Mouse (Mus musculus): ENCODE results near the gene C130032M10Rik.

GRCm38 (mm10) chr9:114498218-114498617, 17.3 kb upstream of the C130032M10Rik start:
- TF ChIP-seq HCFC1 (IDR thresholded peaks at IDR 0.05; ENCODE audit: borderline replicate concordance, insufficient read depth, low read length) = no peak
- TF ChIP-seq MAFK (IDR thresholded peaks at IDR 0.05; ENCODE audit: insufficient read depth, low read depth, low read length) = no peak
- no peak for TF ChIP-seq ZNF384 (IDR thresholded peaks at IDR 0.05; ENCODE audit: low read depth, low read length)
- TF ChIP-seq CHD2 (IDR thresholded peaks at IDR 0.05; ENCODE audit: low read depth, low read length) = no peak
- peak; percentile 51; the same call in 1 of the 2 replicates for TF ChIP-seq ZC3H11A (IDR thresholded peaks at IDR 0.05; ENCODE audit: borderline replicate concordance, low read depth, low read length)

Data from ES-E14 (cell line).